Mouse (Mus musculus): Measurements from ENCODE around the gene Rsph3b.

- TF ChIP-seq POLR2A (IDR thresholded peaks at IDR 0.05; ENCODE audit: borderline replicate concordance, insufficient read depth, low read length): no peak
- no peak for TF ChIP-seq CTCF (IDR thresholded peaks at IDR 0.05; ENCODE audit: borderline replicate concordance, insufficient read depth, low read depth, low read length)
Measured at GRCm38 (mm10) chr17:6864869-6865268, 83.6 kb downstream of the Rsph3b start.

Data from cerebellum, adult 2 months (tissue).